Mouse (Mus musculus): ENCODE measurements around the gene Trpm8. TPM values are rescaled to one million over a fixed set of nuclear protein-coding genes. Genes with fewer than 3 reads are reported as not detected.

Gene Trpm8
- polyA plus RNA-seq, 1 experiment from 2014 or later: not detected

- Histone ChIP-seq H3K27ac (ENCODE audit: poor library complexity, severe bottlenecking) (no peak overlapping the region), H3K9ac (peak overlapping the region; percentile 80; the same call in 1 of the 2 replicates), H3K9me3 (replicated peaks) (peaks cover 10% of the 10 kb centered on the region), H3K4me3 (peak overlapping the region; percentile 54), H3K4me2 (peak overlapping the region; percentile 63), H3K27me3 (replicated peaks) (no peaks in the 10 kb centered on the region), H3K4me1 (replicated peaks) (peaks cover 23% of the 10 kb centered on the region), H3K36me3 (peaks cover 27% of the 10 kb centered on the region)
- 66% methylated on average over 18 of the region's 18 CpGs for WGBS
- ATAC-seq (ENCODE audit: insufficient number of reproducible peaks, low FRiP score): no peak
These were observed 504 bp downstream of the Trpm8 start for GRCm38 (mm10) chr1:88277818-88278511.

DNA sequence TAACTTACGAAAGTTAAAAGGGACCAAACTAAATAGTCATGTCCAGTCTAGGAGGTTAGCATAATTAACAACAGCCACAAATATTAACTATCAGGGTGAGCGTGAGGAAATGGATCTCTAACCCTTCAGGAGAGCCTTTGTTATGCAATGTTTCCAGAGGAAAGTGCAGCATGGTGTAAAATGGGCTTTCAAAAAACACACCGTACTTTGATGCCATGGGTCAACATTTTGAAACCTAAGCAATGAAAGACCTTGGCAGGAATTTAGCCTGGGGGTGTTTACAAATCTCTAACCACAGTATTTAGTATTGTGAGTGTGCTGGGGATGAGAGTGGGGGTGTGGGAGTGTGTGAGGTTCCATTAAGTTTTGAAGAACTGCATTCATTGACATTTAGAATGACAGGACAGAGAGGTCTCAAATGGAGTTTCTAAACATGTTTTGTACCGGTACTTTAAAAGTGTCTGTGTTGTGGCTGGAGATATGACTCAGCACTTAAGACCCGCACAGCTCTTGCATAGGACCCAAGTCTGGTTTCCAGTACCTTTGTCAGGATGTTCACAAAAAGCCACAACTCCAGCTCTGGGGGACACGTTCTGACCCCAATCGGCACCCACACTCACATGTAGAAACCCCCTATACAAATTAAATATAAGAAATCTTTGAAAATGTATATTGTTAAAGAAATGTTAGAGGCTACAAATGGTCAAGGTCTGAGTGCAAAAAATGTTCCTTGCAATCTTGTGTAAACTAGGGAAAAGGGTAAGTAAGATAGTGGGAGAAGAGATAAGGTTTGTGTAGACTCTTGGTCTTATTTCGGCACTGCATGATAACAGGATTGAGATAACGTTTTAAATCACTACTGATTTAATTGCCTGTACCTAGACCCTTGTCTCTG is 1.9 kb downstream of the Trpm8 start:
- 49% methylated on average over 9 of the region's 9 CpGs for WGBS
- Histone ChIP-seq H3K27ac (ENCODE audit: poor library complexity, severe bottlenecking) (no peak overlapping the region), H3K9ac (no peak overlapping the region), H3K4me2 (no peak overlapping the region), H3K36me3 (peaks cover 13% of the 10 kb centered on the region), H3K9me3 (replicated peaks) (peaks cover 23% of the 10 kb centered on the region), H3K4me3 (no peak overlapping the region), H3K27me3 (replicated peaks) (no peaks in the 10 kb centered on the region), H3K4me1 (replicated peaks) (peaks cover 23% of the 10 kb centered on the region)
- no peak for ATAC-seq (ENCODE audit: insufficient number of reproducible peaks, low FRiP score)

GRCm38 (mm10) chr1:88280006-88280690 is 2.7 kb downstream of the Trpm8 start:
- ATAC-seq (ENCODE audit: insufficient number of reproducible peaks, low FRiP score): no peak

DNA sequence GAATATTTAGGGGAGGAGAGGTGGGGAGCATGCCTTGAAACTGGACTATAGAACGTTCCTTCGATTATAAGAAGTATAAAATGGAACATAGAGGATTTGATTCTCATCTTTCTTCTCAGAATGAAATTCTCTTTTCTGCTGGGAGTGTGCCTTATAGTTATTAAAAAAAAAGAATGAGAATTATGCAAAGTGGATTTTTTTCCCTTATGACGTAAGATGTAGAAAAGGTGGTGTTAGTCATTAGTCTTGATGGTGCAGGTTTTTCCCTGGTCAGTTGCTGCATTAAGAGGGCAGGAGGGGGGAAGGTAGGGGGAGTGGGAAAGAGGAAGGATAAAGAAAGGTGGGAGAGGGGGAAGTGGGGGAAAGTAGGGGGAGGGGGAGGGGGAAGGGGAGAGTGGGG is 4.8 kb downstream of the Trpm8 start:
- no peaks in the 10 kb centered on the region for H3K36me3 ChIP-seq
- H3K4me2 ChIP-seq: no peak overlapping the region
- H3K27me3 ChIP-seq (replicated peaks): no peaks in the 10 kb centered on the region
- ATAC-seq (ENCODE audit: insufficient number of reproducible peaks, low FRiP score): no peak
- no peak overlapping the region for H3K27ac ChIP-seq (ENCODE audit: poor library complexity, severe bottlenecking)
- WGBS: 54% methylated on average over 3 of the region's 3 CpGs
- peaks cover 47% of the 10 kb centered on the region for H3K9me3 ChIP-seq (replicated peaks)
- H3K9ac ChIP-seq: no peak overlapping the region
- H3K4me1 ChIP-seq (replicated peaks): no peaks in the 10 kb centered on the region
- H3K4me3 ChIP-seq: no peak overlapping the region

More at GRCm38 (mm10) chr1:88280006-88280690, 2.7 kb downstream of the Trpm8 start:
- Histone ChIP-seq H3K4me2 (no peak overlapping the region), H3K9ac (no peak overlapping the region), H3K4me3 (no peak overlapping the region), H3K36me3 (peaks cover 6% of the 10 kb centered on the region), H3K4me1 (replicated peaks) (peaks cover 17% of the 10 kb centered on the region), H3K27ac (ENCODE audit: poor library complexity, severe bottlenecking) (no peak overlapping the region), H3K27me3 (replicated peaks) (no peaks in the 10 kb centered on the region), H3K9me3 (replicated peaks) (peaks cover 31% of the 10 kb centered on the region)
- 67% methylated on average over 15 of the region's 15 CpGs for WGBS

GRCm38 (mm10) chr1:88283376-88284227 is 6.1 kb downstream of the Trpm8 start:
- Histone ChIP-seq H3K4me2 (no peak overlapping the region), H3K9me3 (replicated peaks) (peaks cover 57% of the 10 kb centered on the region), H3K4me3 (no peak overlapping the region), H3K27me3 (replicated peaks) (no peaks in the 10 kb centered on the region), H3K27ac (ENCODE audit: poor library complexity, severe bottlenecking) (no peak overlapping the region), H3K4me1 (replicated peaks) (no peaks in the 10 kb centered on the region), H3K9ac (no peak overlapping the region), H3K36me3 (no peaks in the 10 kb centered on the region)
- ATAC-seq (ENCODE audit: insufficient number of reproducible peaks, low FRiP score): no peak
- WGBS: 70% methylated on average over 15 of the region's 15 CpGs

DNA sequence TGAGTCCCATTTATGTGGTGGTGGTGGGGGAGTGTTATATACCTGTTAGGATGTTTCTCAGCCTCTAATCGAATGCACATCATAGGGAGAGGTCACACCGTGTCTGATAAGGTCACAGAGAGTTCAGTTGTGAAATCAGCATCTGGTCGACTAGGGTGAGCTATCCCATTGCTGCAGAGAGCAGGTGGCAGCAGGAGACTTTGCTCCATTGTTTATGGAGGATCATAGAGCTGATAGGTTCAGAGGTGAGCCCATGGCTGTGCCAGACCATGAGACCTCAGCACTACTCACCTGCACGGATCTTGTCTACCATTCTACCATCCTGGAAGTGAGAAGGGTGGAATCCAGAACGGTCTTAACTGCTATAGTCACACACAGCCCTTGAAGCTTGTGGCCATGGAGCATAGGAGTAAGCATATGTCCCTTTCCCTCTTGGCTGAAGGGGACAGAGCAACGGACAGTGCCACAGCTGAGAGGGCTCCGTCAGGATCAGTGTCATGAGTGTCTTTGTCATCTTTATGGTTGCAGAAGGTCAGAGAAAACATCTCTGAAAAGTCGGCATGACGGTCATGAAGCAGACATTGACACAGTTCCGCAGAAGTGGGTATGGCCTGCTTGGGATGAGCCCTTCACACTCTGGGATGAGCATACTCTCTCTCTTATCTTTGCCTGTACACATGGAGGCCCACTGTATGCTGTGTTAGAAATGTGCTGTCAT is 6.9 kb downstream of the Trpm8 start:
- peak; percentile 30; the same call in 1 of the 2 replicates for ATAC-seq (ENCODE audit: insufficient number of reproducible peaks, low FRiP score)
- H3K9me3 ChIP-seq (replicated peaks): peaks cover 57% of the 10 kb centered on the region
- H3K27me3 ChIP-seq (replicated peaks): no peaks in the 10 kb centered on the region
- H3K4me1 ChIP-seq (replicated peaks): no peaks in the 10 kb centered on the region
- no peak overlapping the region for H3K4me2 ChIP-seq
- no peak overlapping the region for H3K4me3 ChIP-seq
- H3K27ac ChIP-seq (ENCODE audit: poor library complexity, severe bottlenecking): no peak overlapping the region
- no peaks in the 10 kb centered on the region for H3K36me3 ChIP-seq
- 55% methylated on average over 10 of the region's 10 CpGs for WGBS
- H3K9ac ChIP-seq: no peak overlapping the region

DNA sequence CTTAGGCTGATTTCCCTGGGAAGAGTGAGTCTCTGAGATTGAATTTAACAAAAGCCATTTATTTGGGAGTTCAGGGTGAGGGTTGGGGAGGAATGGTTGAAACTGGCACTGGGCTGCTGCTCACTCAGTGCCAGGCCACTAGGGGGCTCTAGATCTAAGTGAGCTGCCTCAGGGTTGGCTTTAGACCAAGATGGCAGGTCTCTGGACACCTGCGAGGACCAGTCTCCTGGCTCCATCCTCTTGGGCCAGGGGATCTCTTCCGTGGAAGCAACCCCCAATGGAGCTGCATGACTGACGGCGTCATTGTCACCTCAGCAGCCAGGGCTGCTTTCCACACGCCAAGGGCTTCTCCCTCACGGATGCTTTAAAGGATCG is 7.5 kb downstream of the Trpm8 start:
- H3K27ac ChIP-seq (ENCODE audit: poor library complexity, severe bottlenecking): no peak overlapping the region
- H3K4me3 ChIP-seq: no peak overlapping the region
- no peaks in the 10 kb centered on the region for H3K27me3 ChIP-seq (replicated peaks)
- no peaks in the 10 kb centered on the region for H3K36me3 ChIP-seq
- H3K4me2 ChIP-seq: no peak overlapping the region
- no peak overlapping the region for H3K9ac ChIP-seq
- H3K9me3 ChIP-seq (replicated peaks): peaks cover 62% of the 10 kb centered on the region
- 57% methylated on average over 7 of the region's 7 CpGs for WGBS
- no peaks in the 10 kb centered on the region for H3K4me1 ChIP-seq (replicated peaks)
- 0 out of 2 replicates have a peak, but pooled peaks have one; percentile 5 for ATAC-seq (ENCODE audit: insufficient number of reproducible peaks, low FRiP score)

GRCm38 (mm10) chr1:88285652-88286051 is 8.2 kb downstream of the Trpm8 start:
- no peak overlapping the region for H3K4me3 ChIP-seq
- no peak overlapping the region for H3K9ac ChIP-seq
- no peak overlapping the region for H3K4me2 ChIP-seq
- H3K9me3 ChIP-seq (replicated peaks): peaks cover 68% of the 10 kb centered on the region
- no peak overlapping the region for H3K27ac ChIP-seq (ENCODE audit: poor library complexity, severe bottlenecking)
- H3K36me3 ChIP-seq: no peaks in the 10 kb centered on the region
- WGBS: 59% methylated on average over 5 of the region's 5 CpGs
- no peaks in the 10 kb centered on the region for H3K27me3 ChIP-seq (replicated peaks)
- H3K4me1 ChIP-seq (replicated peaks): no peaks in the 10 kb centered on the region
- no peak for ATAC-seq (ENCODE audit: insufficient number of reproducible peaks, low FRiP score)

- Histone ChIP-seq H3K9me3 (replicated peaks) (peaks cover 69% of the 10 kb centered on the region), H3K4me1 (replicated peaks) (no peaks in the 10 kb centered on the region), H3K4me2 (no peak overlapping the region), H3K9ac (no peak overlapping the region), H3K27me3 (replicated peaks) (no peaks in the 10 kb centered on the region), H3K27ac (ENCODE audit: poor library complexity, severe bottlenecking) (no peak overlapping the region), H3K4me3 (no peak overlapping the region), H3K36me3 (no peaks in the 10 kb centered on the region)
- no peak for ATAC-seq (ENCODE audit: insufficient number of reproducible peaks, low FRiP score)
- WGBS: 73% methylated on average over 15 of the region's 15 CpGs
These were observed 8.8 kb downstream of the Trpm8 start for GRCm38 (mm10) chr1:88286136-88286845.
